Mouse (Mus musculus) lung, postnatal 0 days (tissue): ENCODE measurements around the gene Pxdc1.

Experiments used
- CTCF ChIP-seq: IDR thresholded peaks from 2 replicates; pipeline ENCODE4 v1.5.1; 2016; ENCODE audit warnings: antibody characterized with exemption, mild to moderate bottlenecking
- EP300 ChIP-seq: IDR thresholded peaks from 2 replicates; pipeline ENCODE4 v1.6.1; 2016; ENCODE audit warnings: antibody characterized with exemption, mild to moderate bottlenecking, control low read depth

- TF ChIP-seq CTCF (no peak), EP300 (no peak)
Observed at GRCm38 (mm10) chr13:34629741-34630140, 23.5 kb downstream of the Pxdc1 start.
